Mouse (Mus musculus) erythroblast, embryonic 14.5 days (primary cell): ENCODE results near the gene Pomc.

Source experiments
- GATA1 ChIP-seq: IDR thresholded peaks from 2 replicates; pipeline ENCODE4 v1.6.1; 2012; ENCODE audit warnings: low read length, inconsistent platforms, mixed read lengths
- TAL1 ChIP-seq: IDR thresholded peaks from 3 replicates; pipeline ENCODE4 v1.6.1; 2012; ENCODE audit warnings: low read length, inconsistent platforms, mixed read lengths

DNA sequence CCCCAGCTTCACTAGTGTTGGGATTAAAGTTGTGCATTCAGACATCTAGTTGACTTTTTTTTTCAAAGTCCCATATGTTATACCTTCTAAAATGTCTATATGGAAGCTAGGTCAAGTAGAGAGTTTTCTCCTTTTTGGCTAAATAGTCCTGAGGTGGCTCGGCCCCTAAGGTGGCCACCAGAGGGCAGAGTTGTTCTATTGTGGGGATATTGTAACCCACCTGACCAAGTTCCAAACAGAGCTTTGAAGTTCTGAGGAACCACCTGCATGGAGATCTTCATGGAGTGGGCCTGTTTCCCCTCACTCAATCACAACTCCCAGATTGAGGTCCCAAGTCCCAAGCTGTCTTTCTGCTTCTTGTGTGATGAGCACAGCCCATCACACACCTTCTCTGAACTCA, 28.6 kb upstream of the Pomc start:
- TF ChIP-seq GATA1 (no peak), TAL1 (no peak)
